Mouse (Mus musculus): ENCODE measurements around the gene Dapk2.

Dapk2 gene

GRCm38 (mm10) chr9:66157958-66158830 is at the start of gene Dapk2:
Dapk2 (plus strand) TSS chr9:66158223.
- DNase-seq = peak; percentile 64 to 66

GRCm38 (mm10) chr9:66109574-66109973 is 48.4 kb upstream of the Dapk2 start:
- no peak for DNase-seq

GRCm38 (mm10) chr9:66110126-66110525 is 47.9 kb upstream of the Dapk2 start:
- DNase-seq = no peak

- DNase-seq = no peak
These were observed 47.2 kb upstream of the Dapk2 start for GRCm38 (mm10) chr9:66110611-66111379.

- DNase-seq = no peak
These were observed 43.7 kb upstream of the Dapk2 start for GRCm38 (mm10) chr9:66114341-66114740.

GRCm38 (mm10) chr9:66116890-66117289 is 41.1 kb upstream of the Dapk2 start:
- peak; percentile 17 to 18 for DNase-seq

GRCm38 (mm10) chr9:66119498-66119897 is 38.5 kb upstream of the Dapk2 start:
- no peak for DNase-seq

GRCm38 (mm10) chr9:66120106-66120505 is 37.9 kb upstream of the Dapk2 start:
- DNase-seq = no peak

GRCm38 (mm10) chr9:66120945-66121344 is 37.1 kb upstream of the Dapk2 start:
- DNase-seq = no peak

- DNase-seq = no peak
These were observed 36.6 kb upstream of the Dapk2 start for GRCm38 (mm10) chr9:66121421-66121820.

GRCm38 (mm10) chr9:66123648-66124047 is 34.4 kb upstream of the Dapk2 start:
- no peak for DNase-seq

- DNase-seq = no peak
These were observed 33.9 kb upstream of the Dapk2 start for GRCm38 (mm10) chr9:66124111-66124531.

GRCm38 (mm10) chr9:66124681-66125542 is 33.1 kb upstream of the Dapk2 start:
- DNase-seq = peak; percentile 95 to 97

GRCm38 (mm10) chr9:66125543-66126455 is 32.2 kb upstream of the Dapk2 start:
- DNase-seq = peak in 1 of 2 experiments; percentile 19

- DNase-seq = peak; percentile 94 to 95
These were observed 31.4 kb upstream of the Dapk2 start, which contains the start of the genes Snx1 and Ciao2a for GRCm38 (mm10) chr9:66126456-66127192. Snx1 (minus strand) TSS chr9:66126587. Ciao2a (plus strand) TSS chr9:66126611.

GRCm38 (mm10) chr9:66127193-66127546 is 30.9 kb upstream of the Dapk2 start:
- peak in 1 of 2 experiments; percentile 8 for DNase-seq

- no peak for DNase-seq
These were observed 30.1 kb upstream of the Dapk2 start for GRCm38 (mm10) chr9:66127884-66128283.

GRCm38 (mm10) chr9:66131466-66131865 is 26.6 kb upstream of the Dapk2 start:
- no peak for DNase-seq

- DNase-seq = peak in 1 of 2 experiments; percentile 29
These were observed 22.1 kb upstream of the Dapk2 start for GRCm38 (mm10) chr9:66135967-66136366.

- DNase-seq = no peak
These were observed 19.8 kb upstream of the Dapk2 start for GRCm38 (mm10) chr9:66138193-66138592.

- DNase-seq = no peak
These were observed 15.8 kb upstream of the Dapk2 start for GRCm38 (mm10) chr9:66142265-66142664.

All from cerebellum, postnatal 14 days (tissue).